Mouse (Mus musculus): ENCODE data around the gene Prkacb. TPM values are rescaled to one million over a fixed set of nuclear protein-coding genes. Genes with fewer than 3 reads are reported as not detected.
"Not testable (repeated sequence)": the region's sequence is repeated elsewhere in the genome, so short reads cannot be mapped to it uniquely, and the experiment has no call there.

Gene Prkacb
- polyA plus RNA-seq, 1 experiment, result 15.1 TPM

GRCm38 (mm10) chr3:146757970-146758960 lies 54.5 kb downstream of the Prkacb start:
- Histone ChIP-seq H3K36me3 (ENCODE audit: control insufficient read depth, insufficient read depth) (peaks cover 10% of the 10 kb centered on the region), H3K4me3 (ENCODE audit: insufficient read depth, poor library complexity, severe bottlenecking) (no peak overlapping the region), H3K27me3 (ENCODE audit: control insufficient read depth, insufficient read depth, insufficient read length) (no peaks in the 10 kb centered on the region), H3ac (ENCODE audit: control insufficient read depth, insufficient read length, low read depth) (no peak overlapping the region), H3K79me3 (ENCODE audit: low read depth) (peaks cover 3% of the 10 kb centered on the region), H3K79me2 (ENCODE audit: control insufficient read depth, insufficient read depth) (no peaks in the 10 kb centered on the region)
- TF ChIP-seq MAX (IDR thresholded peaks at IDR 0.05) (no peak), MYOD1 (IDR thresholded peaks at IDR 0.05; ENCODE audit: control insufficient read depth, insufficient read length, low read depth) (no peak), FOSL1 (IDR thresholded peaks at IDR 0.05; ENCODE audit: insufficient read depth, low read length, poor library complexity, severe bottlenecking) (no peak), CEBPB (IDR thresholded peaks at IDR 0.05; ENCODE audit: low read depth) (no peak), USF1 (IDR thresholded peaks at IDR 0.05; ENCODE audit: low read depth) (no peak), MYOG (IDR thresholded peaks at IDR 0.05; ENCODE audit: control insufficient read depth, extremely low read depth, insufficient read length) (no peak)

DNA sequence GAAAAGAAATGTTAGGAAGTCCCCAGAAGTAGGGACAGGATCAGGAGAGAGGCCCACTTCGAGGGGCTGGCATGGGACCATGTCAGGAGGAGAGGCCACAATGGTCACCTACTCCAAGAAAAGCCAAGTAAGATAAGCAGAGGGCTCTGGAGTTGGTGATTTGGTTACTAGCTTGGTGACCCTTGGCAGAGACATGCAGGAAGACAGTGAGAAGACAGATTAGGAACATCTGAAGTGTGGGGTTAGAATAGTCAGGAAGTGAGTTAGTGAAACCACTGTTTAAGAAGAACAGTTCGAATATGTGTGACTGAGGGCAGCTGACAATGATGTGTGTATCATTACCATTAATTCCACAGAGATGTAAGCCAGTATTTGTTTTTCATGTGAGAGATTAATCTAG lies 58.5 kb downstream of the Prkacb start:
- no peaks in the 10 kb centered on the region for H3K27me3 ChIP-seq (ENCODE audit: control insufficient read depth, insufficient read depth, insufficient read length)
- no peaks in the 10 kb centered on the region for H3K79me2 ChIP-seq (ENCODE audit: control insufficient read depth, insufficient read depth)
- no peak overlapping the region for H3ac ChIP-seq (ENCODE audit: control insufficient read depth, insufficient read length, low read depth)
- H3K36me3 ChIP-seq (ENCODE audit: control insufficient read depth, insufficient read depth), result peaks cover 24% of the 10 kb centered on the region
- TF ChIP-seq MYOD1 (IDR thresholded peaks at IDR 0.05; ENCODE audit: control insufficient read depth, insufficient read length, low read depth) (no peak), CTCF (IDR thresholded peaks at IDR 0.05; ENCODE audit: control insufficient read depth, insufficient read depth, insufficient read length) (no peak), USF1 (IDR thresholded peaks at IDR 0.05; ENCODE audit: low read depth) (no peak), CEBPB (IDR thresholded peaks at IDR 0.05; ENCODE audit: low read depth) (no peak), FOSL1 (IDR thresholded peaks at IDR 0.05; ENCODE audit: insufficient read depth, low read length, poor library complexity, severe bottlenecking) (no peak), MAX (IDR thresholded peaks at IDR 0.05) (no peak), MYOG (IDR thresholded peaks at IDR 0.05; ENCODE audit: control insufficient read depth, extremely low read depth, insufficient read length) (no peak)
- H3K79me3 ChIP-seq (ENCODE audit: low read depth), result no peaks in the 10 kb centered on the region
- H3K4me3 ChIP-seq (ENCODE audit: insufficient read depth, poor library complexity, severe bottlenecking), result no peak overlapping the region

- Histone ChIP-seq H3ac (ENCODE audit: control insufficient read depth, insufficient read length, low read depth) (no peak overlapping the region), H3K36me3 (ENCODE audit: control insufficient read depth, insufficient read depth) (peaks cover 25% of the 10 kb centered on the region), H3K79me3 (ENCODE audit: low read depth) (no peaks in the 10 kb centered on the region), H3K4me3 (ENCODE audit: insufficient read depth, poor library complexity, severe bottlenecking) (no peak overlapping the region), H3K27me3 (ENCODE audit: control insufficient read depth, insufficient read depth, insufficient read length) (no peaks in the 10 kb centered on the region), H3K79me2 (ENCODE audit: control insufficient read depth, insufficient read depth) (no peaks in the 10 kb centered on the region)
- TF ChIP-seq CTCF (IDR thresholded peaks at IDR 0.05; ENCODE audit: control insufficient read depth, insufficient read depth, insufficient read length) (no peak), USF1 (IDR thresholded peaks at IDR 0.05; ENCODE audit: low read depth) (no peak), MAX (IDR thresholded peaks at IDR 0.05) (no peak), MYOD1 (IDR thresholded peaks at IDR 0.05; ENCODE audit: control insufficient read depth, insufficient read length, low read depth) (no peak)
Observed at GRCm38 (mm10) chr3:146741564-146742202, 71.1 kb downstream of the Prkacb start.

GRCm38 (mm10) chr3:146741158-146741557 lies 71.6 kb downstream of the Prkacb start:
- no peaks in the 10 kb centered on the region for H3K27me3 ChIP-seq (ENCODE audit: control insufficient read depth, insufficient read depth, insufficient read length)
- H3K79me3 ChIP-seq (ENCODE audit: low read depth), result no peaks in the 10 kb centered on the region
- H3ac ChIP-seq (ENCODE audit: control insufficient read depth, insufficient read length, low read depth), result no peak overlapping the region
- H3K4me3 ChIP-seq (ENCODE audit: insufficient read depth, poor library complexity, severe bottlenecking), result no peak overlapping the region
- peaks cover 25% of the 10 kb centered on the region for H3K36me3 ChIP-seq (ENCODE audit: control insufficient read depth, insufficient read depth)
- TF ChIP-seq CTCF (IDR thresholded peaks at IDR 0.05; ENCODE audit: control insufficient read depth, insufficient read depth, insufficient read length) (no peak), MYOG (IDR thresholded peaks at IDR 0.05; ENCODE audit: control insufficient read depth, extremely low read depth, insufficient read length) (no peak), USF1 (IDR thresholded peaks at IDR 0.05; ENCODE audit: low read depth) (no peak), MYOD1 (IDR thresholded peaks at IDR 0.05; ENCODE audit: control insufficient read depth, insufficient read length, low read depth) (no peak), MAX (IDR thresholded peaks at IDR 0.05) (no peak), FOSL1 (IDR thresholded peaks at IDR 0.05; ENCODE audit: insufficient read depth, low read length, poor library complexity, severe bottlenecking) (no peak), CEBPB (IDR thresholded peaks at IDR 0.05; ENCODE audit: low read depth) (no peak)
- H3K79me2 ChIP-seq (ENCODE audit: control insufficient read depth, insufficient read depth), result no peaks in the 10 kb centered on the region

DNA sequence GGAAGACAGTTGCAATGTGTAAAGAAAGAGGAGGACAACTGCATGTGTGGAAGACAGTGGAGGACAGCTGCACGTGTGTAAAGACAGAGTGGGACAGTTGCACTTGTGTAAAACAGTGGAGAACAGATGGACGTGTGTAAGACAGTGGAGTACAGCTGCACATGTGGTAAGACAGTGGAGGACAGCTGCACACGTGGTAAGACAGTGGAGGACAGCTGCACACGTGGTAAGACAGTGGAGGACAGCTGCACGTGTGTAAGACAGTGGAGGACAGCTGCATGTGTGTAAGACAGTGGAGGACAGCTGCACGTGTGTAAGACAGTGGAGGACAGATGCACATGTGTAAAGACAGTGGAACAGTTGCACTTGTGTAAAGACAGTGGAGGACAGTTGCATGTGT lies 76.6 kb downstream of the Prkacb start:
- not testable (repeated sequence) for H3K79me2 ChIP-seq (ENCODE audit: control insufficient read depth, insufficient read depth); H3ac ChIP-seq (ENCODE audit: control insufficient read depth, insufficient read length, low read depth); H3K4me3 ChIP-seq (ENCODE audit: insufficient read depth, poor library complexity, severe bottlenecking); H3K27me3 ChIP-seq (ENCODE audit: control insufficient read depth, insufficient read depth, insufficient read length); H3K79me3 ChIP-seq (ENCODE audit: low read depth); H3K36me3 ChIP-seq (ENCODE audit: control insufficient read depth, insufficient read depth)
- TF ChIP-seq MYOD1 (IDR thresholded peaks at IDR 0.05; ENCODE audit: control insufficient read depth, insufficient read length, low read depth), result peak; percentile 54

Data from C2C12 (cell line).